Mouse (Mus musculus) hindbrain, embryonic 13.5 days (tissue): ENCODE measurements at regions not wholly inside any gene's neighbourhood (a gene's known extent, or its start where the extent isn't known, plus 50 kb on each side); places are given as distances from the start of the nearest gene placed in this dataset.

ENCODE experiments used
- ATAC-seq: fragments of 200-750 bp; cut with Nextera tagmentation; 2 replicates; pipeline ENCODE4 v1.8.0; 2017; ENCODE audit warnings: moderate TSS enrichment; ENCODE audit not compliant: low FRiP score
- H3K27ac ChIP-seq: fragments of 300-500 bp; sonication (generic); 2 replicates; pipeline ENCODE4 v1.5.1; 2015; ENCODE audit warnings: inconsistent platforms, mild to moderate bottlenecking, moderate library complexity
- H3K27me3 ChIP-seq: fragments of 300-500 bp; sonication (generic); 2 replicates; pipeline ENCODE4 v1.6.1; 2015; ENCODE audit warnings: mild to moderate bottlenecking, inconsistent platforms
- H3K36me3 ChIP-seq: fragments of 300-500 bp; sonication (generic); 2 replicates; pipeline ENCODE4 v1.6.1; 2015; ENCODE audit warnings: mild to moderate bottlenecking, inconsistent platforms
- H3K4me1 ChIP-seq: fragments of 300-500 bp; sonication (generic); replicated peaks from 2 replicates; pipeline ENCODE4 v1.6.1; 2015; ENCODE audit warnings: inconsistent platforms
- H3K4me2 ChIP-seq: fragments of 300-500 bp; sonication (generic); 2 replicates; pipeline ENCODE4 v1.6.1; 2015; ENCODE audit warnings: inconsistent platforms, mild to moderate bottlenecking, moderate library complexity
- H3K4me3 ChIP-seq: fragments of 300-500 bp; sonication (generic); 2 replicates; pipeline ENCODE4 v1.5.1; 2015; ENCODE audit warnings: mild to moderate bottlenecking, inconsistent platforms
- H3K9ac ChIP-seq: fragments of 300-500 bp; sonication (generic); 2 replicates; pipeline ENCODE4 v1.6.1; 2015; ENCODE audit warnings: mild to moderate bottlenecking, inconsistent platforms
- H3K9me3 ChIP-seq: fragments of 300-500 bp; sonication (generic); 2 replicates; pipeline ENCODE4 v1.6.1; 2016; ENCODE audit warnings: inconsistent platforms
- WGBS: fragments of 180-500 bp; shearing (Covaris S2); methylation state at CpG from one replicate; pipeline ENCODE4 v1.1.7; 2015; 5-methylcytosine and 5-hydroxymethylcytosine counted together

DNA sequence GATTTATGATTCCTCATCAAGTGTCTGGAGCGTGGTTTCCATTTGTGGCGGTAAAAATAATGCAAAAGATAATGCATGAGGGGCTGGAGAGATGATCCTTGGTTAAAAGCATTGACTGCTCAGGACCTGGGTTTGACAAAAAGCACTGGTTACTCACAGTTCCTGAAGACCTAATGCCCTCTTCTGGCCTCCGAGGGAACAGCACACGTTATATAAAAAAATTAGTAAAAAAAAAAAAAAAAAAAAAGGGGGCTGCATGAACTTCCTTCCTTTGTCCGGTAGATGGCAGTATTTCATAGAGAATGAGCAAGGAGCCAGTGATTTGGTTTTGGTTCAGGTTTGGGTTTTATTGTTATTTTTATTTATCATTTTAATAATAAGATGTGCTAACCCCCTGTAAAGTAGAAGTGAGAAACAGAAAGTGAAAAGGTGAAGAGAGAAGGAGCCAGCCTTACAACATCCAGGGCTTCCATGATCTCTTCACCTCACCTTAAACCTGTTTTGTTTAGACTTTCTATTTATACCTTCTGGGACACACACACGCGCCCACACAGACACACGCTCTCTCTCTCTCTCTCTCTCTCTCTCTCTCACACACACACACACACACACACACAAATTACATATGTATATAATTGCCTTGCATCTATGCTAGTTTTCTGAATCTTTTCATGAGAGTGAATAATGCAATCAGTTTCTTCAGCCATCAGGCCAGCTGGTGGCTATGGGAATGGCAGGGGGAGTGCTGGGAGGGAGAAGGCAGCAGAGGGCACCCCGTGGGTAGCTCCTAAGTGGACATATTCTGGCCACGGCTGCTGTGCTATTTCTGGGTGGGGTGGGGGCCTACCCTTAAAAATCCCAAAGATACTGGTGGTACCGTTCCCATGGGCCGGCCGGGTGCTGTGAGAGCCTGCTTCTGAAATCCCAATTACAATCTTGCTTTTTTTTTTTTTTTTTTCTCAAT lies 230.0 kb downstream of the Poteg start:
- H3K4me2 ChIP-seq = no peak overlapping the region

GRCm38 (mm10) chr8:27679164-27679563 lies 231.7 kb downstream of the Poteg start:
- no peak overlapping the region for H3K4me3 ChIP-seq
- no peak overlapping the region for H3K27ac ChIP-seq
- no peaks in the 10 kb centered on the region for H3K9me3 ChIP-seq
- ATAC-seq = peak; percentile 66; the same call in 1 of the 2 replicates
- no peaks in the 10 kb centered on the region for H3K27me3 ChIP-seq
- H3K36me3 ChIP-seq = no peaks in the 10 kb centered on the region
- no peak overlapping the region for H3K4me2 ChIP-seq
- peaks cover 11% of the 10 kb centered on the region; the same call in 1 of the 2 replicates for H3K4me1 ChIP-seq
- H3K9ac ChIP-seq = no peak overlapping the region
- 6% methylated on average over 2 of the region's 2 CpGs for WGBS

More for the DNA sequence above, 230.0 kb downstream of the Poteg start:
- no peaks in the 10 kb centered on the region for H3K9me3 ChIP-seq
- H3K27ac ChIP-seq = 0 out of 2 replicates have a peak overlapping the region, but pooled peaks have one; percentile 23
- 35% methylated on average over 13 of the region's 13 CpGs for WGBS
- no peaks in the 10 kb centered on the region for H3K27me3 ChIP-seq
- H3K9ac ChIP-seq = peak overlapping the region; percentile 29; the same call in 1 of the 2 replicates
- H3K4me1 ChIP-seq = peaks cover 11% of the 10 kb centered on the region; the same call in 1 of the 2 replicates
- no peak overlapping the region for H3K4me3 ChIP-seq
- ATAC-seq = peak; percentile 56
- no peaks in the 10 kb centered on the region for H3K36me3 ChIP-seq

DNA sequence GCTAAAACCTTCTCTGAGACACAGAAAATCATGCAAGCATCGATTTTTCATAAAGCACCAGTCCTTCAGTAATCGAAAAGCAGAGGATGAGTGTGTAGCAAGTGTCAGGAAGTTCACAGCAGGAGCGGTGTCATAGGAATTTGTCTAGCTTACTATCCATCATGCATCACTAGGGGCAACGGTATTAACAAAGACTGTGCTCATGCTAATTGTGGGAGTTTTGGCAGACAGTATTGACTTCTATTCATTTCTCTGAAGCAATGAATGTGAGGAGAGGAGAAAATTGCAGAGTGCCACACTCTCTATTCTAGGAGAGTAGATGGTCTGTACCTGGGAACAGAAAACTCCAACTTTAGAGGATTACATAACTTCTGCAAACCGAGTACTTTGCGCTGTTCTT lies 274.5 kb downstream of the Poteg start:
- no peak for ATAC-seq
- Histone ChIP-seq H3K9ac (no peak overlapping the region), H3K36me3 (no peaks in the 10 kb centered on the region), H3K4me1 (peaks cover 4% of the 10 kb centered on the region; the same call in 1 of the 2 replicates), H3K4me2 (no peak overlapping the region), H3K27ac (no peak overlapping the region), H3K9me3 (no peaks in the 10 kb centered on the region), H3K4me3 (no peak overlapping the region), H3K27me3 (no peaks in the 10 kb centered on the region)
- 45% methylated on average over 6 of the region's 6 CpGs for WGBS

DNA sequence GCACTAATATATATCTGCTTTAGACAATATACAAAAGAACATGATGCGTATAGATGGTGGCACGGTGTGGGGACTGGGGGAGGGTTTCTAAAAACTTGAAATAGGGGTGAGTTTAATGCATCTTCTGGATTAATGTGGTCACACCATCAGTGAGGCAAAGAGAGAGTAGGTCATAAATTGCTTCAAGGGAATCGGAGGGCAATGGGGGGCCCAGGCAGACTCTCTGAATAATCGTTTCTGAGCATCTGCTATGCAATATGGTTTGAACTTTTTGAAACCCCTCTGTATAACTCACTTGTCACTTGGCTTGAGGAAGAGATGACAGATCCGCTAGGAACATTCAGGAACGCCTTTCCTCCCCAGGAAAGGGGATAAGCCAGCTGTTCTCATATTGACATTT lies 322.8 kb downstream of the Poteg start:
- Histone ChIP-seq H3K4me1 (peaks cover 4% of the 10 kb centered on the region; the same call in 1 of the 2 replicates), H3K36me3 (no peaks in the 10 kb centered on the region), H3K27ac (no peak overlapping the region), H3K27me3 (no peaks in the 10 kb centered on the region), H3K9me3 (no peaks in the 10 kb centered on the region), H3K4me2 (no peak overlapping the region), H3K9ac (no peak overlapping the region), H3K4me3 (no peak overlapping the region)
- WGBS = 56% methylated on average over 6 of the region's 6 CpGs
- ATAC-seq = no peak

DNA sequence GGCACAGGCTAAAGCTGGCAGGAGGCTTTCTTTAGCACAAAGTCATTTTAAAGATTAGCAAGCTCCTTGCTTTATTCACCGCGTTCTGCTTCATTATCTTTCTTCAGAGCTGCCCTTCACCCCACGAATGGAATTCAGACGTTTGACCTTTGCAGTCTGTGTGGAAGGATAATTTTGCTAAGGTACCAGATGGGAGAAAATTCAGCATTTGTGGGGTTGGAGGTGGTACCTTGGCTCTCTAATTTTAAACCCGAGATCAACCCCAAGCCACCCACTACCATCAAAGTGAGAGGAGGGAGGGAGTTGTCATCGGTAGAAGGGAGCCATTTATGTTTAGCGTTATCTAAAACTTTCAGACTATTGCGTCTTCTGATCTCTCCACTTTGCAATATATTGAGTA lies 323.3 kb downstream of the Poteg start:
- no peaks in the 10 kb centered on the region for H3K27me3 ChIP-seq
- WGBS = 46% methylated on average over 8 of the region's 8 CpGs
- ATAC-seq = no peak
- H3K27ac ChIP-seq = 0 out of 2 replicates have a peak overlapping the region, but pooled peaks have one; percentile 8
- no peaks in the 10 kb centered on the region for H3K36me3 ChIP-seq
- H3K9me3 ChIP-seq = no peaks in the 10 kb centered on the region
- H3K4me2 ChIP-seq = no peak overlapping the region
- H3K4me1 ChIP-seq = peaks cover 4% of the 10 kb centered on the region; the same call in 1 of the 2 replicates
- no peak overlapping the region for H3K4me3 ChIP-seq
- H3K9ac ChIP-seq = no peak overlapping the region

GRCm38 (mm10) chr8:27771250-27771649 lies 323.8 kb downstream of the Poteg start:
- Histone ChIP-seq H3K4me2 (no peak overlapping the region), H3K27ac (no peak overlapping the region), H3K9ac (no peak overlapping the region), H3K9me3 (no peaks in the 10 kb centered on the region), H3K4me3 (no peak overlapping the region), H3K36me3 (no peaks in the 10 kb centered on the region), H3K27me3 (no peaks in the 10 kb centered on the region), H3K4me1 (peaks cover 4% of the 10 kb centered on the region; the same call in 1 of the 2 replicates)
- ATAC-seq = no peak

DNA sequence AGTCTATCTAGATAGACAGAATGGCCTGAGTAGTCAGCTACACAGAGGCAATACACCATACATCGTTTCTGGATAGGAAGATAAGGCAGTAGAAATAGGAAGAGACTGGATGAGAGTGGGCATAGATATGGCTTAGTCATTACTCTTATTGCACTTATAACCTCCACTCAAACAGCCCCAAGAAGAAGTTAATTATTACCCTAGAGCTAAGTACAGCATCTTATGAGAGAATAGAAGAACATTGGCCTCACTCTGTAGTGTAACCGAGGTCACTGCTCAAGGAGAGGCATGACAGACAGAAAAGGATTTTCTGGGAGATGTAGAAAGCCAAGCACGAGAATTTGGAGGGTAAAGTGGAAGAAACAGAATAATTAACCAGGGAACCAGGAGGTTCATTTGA lies 331.5 kb downstream of the Poteg start:
- Histone ChIP-seq H3K27ac (no peak overlapping the region), H3K9ac (no peak overlapping the region), H3K9me3 (no peaks in the 10 kb centered on the region), H3K4me1 (no peaks in the 10 kb centered on the region), H3K27me3 (no peaks in the 10 kb centered on the region), H3K4me3 (no peak overlapping the region), H3K4me2 (no peak overlapping the region), H3K36me3 (no peaks in the 10 kb centered on the region)
- no peak for ATAC-seq
- WGBS = 81% methylated on average over 3 of the region's 3 CpGs
